Mouse (Mus musculus) lung, postnatal 0 days (tissue): Measurements from ENCODE around the gene Pfas.

Source experiments
- CTCF ChIP-seq: IDR thresholded peaks from 2 replicates; pipeline ENCODE4 v1.5.1; 2016; ENCODE audit warnings: antibody characterized with exemption, mild to moderate bottlenecking
- EP300 ChIP-seq: IDR thresholded peaks from 2 replicates; pipeline ENCODE4 v1.6.1; 2016; ENCODE audit warnings: antibody characterized with exemption, mild to moderate bottlenecking, control low read depth

- TF ChIP-seq CTCF (no peak), EP300 (no peak)
Measured at GRCm38 (mm10) chr11:69008182-69009121, at the start of gene Pfas.
